Mouse (Mus musculus): ENCODE data around the gene Brd4.

Gene Brd4

DNA sequence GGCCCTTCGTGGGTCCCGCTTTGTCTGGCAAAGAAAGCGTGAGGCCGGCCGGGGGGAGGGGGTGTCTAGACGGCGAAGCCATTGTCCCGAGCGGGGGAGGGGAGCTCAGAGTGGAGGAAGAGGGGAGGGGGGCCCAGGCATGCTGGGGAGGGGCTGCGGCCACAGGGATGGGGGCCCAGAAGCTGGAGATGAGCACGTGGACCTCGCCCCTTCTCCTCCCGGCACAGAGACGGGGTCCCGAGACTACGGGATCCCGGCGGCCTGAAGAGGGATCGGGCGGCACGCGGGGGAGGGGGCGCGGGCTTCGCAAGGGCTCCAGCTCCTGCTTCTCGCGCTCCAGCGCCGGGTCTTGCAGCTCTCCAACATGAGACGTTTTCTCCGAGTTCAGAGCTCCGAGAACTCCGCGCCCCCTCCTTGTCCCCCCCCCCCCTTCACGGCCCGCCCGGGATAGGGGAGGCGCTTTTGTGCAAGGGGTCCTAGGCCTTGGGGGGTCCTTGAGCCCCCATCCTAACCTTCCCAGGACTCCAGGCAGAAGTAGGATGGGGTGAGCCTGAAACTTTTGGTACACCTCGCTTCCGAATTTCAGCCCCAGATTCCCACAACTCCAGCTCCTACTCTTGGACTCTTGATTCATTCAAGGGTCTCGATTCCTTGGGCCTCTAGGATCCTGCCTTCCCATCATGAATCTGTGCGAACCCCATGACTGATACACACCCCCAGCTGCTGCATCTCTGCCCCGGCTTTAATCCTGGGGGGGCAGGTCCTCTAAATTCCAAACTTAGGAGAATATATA, 118.5 kb downstream of the Brd4 start:
- no peak for DNase-seq

DNA sequence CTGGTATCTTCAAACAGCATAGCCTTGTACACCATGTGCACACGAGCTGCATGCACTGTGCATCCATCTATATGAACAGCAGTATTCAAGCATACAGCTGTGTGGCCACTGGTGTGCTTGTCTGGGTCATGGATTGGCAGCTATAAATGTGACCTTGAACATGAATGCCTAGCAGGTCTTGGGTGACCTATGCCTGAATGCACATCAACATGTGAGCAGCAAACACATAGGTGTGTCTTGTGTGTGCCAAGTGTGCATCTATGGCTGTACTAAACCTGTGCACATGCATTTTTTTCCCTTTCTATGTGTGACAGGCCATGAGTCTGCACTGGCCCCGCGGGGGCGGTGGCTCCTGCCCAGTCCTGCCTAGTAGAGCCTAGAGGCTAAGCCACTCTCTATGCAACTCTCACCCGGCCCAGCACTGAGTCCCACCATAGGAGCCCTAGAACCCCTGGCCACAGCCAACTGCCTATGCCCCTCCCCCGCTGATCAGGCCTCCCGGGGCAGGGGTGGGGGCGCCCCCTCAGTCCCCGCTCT, 119.2 kb downstream of the Brd4 start:
- no peak for DNase-seq

DNA sequence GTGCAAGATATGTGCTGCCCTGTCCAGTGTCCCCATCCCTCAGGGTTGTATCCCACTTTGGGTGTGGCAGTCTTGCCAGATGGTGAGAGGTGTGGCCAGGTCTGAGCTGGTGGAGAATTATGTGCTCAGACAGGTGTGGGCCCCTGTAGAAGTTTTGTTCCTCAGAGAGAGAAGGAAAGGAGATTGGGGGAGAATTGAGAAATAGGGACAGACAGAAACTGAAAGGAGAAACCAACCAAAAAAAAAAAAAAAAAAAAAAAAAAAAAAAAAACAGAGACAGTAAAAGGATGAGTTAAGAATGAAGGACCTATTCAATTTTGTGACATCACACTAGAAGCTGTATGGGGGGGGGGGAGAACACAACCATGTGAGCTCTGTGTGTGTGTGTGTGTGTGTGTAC, 119.7 kb downstream of the Brd4 start:
- no peak for DNase-seq

DNA sequence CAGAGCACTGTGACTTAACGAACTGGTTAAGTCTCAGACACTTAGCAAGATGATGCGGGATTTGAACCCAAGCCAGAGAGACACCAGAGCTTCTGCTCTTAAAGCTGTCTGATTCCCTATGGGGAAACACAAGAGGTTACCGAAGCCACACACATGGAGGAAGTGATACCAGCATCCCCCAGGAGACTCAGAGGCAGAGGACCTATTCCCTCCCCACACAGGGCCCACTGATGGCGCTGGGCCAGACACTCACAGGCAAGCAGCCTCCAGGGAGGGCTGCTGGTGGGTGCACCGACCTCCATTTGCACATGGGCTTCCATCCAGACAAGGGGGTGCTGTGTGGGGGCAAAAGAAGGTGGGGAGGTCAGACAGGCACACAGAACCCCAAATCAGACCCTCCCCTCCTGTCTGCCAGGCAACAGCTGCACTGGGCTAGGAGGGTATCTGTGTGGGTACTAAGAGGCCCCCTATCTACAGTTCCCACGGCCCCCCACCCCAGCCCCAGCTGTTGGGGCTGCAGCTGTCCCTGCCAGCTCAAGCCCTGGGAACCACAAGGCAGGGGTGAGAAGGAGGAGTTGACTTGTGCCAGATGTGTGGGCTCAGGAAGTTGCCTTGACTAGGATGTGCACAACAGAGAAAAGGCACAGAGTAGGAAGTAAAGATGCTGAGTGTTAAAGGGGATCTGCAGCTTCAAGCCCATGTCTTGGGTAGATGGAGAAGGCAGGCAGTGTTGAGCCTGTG, 120.4 kb downstream of the Brd4 start:
- peak; percentile 25 for DNase-seq

DNA sequence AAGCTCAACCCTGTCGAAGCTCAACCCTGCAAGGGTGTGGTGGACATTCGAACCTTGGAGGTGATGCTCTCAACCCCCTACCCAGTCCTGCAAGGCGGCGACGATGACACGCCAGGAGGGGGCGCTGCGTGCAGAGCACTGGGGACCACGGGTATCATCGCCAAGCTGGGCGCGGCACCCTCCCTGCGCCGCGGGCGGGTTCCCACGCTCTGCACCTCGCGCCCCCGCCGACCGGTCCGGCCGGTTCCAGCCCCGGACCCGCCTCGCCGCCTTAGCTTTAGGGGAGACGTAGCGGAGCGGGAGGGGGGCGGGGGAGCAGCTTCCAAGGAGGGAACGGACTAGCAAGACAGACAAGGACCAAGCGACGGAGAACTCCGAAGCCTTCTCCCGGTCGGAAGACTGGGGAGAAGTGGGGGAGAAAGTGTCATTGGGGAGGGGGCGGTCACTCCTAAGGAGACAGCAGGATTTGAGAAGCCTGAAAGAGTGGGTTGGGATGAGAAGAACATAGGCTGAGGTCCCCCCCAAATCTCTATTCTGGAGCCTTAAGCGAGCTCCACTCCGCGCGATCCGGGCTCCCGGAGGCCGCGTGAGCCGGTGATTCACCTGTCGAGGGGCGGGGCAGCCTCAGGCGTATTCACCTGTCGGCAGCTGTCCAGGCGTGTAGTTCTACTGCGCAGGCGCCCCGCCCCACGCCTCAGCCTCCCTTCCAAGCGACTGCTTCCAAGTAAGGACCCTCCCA, 122.2 kb downstream of the Brd4 start:
- no peak for DNase-seq

DNA sequence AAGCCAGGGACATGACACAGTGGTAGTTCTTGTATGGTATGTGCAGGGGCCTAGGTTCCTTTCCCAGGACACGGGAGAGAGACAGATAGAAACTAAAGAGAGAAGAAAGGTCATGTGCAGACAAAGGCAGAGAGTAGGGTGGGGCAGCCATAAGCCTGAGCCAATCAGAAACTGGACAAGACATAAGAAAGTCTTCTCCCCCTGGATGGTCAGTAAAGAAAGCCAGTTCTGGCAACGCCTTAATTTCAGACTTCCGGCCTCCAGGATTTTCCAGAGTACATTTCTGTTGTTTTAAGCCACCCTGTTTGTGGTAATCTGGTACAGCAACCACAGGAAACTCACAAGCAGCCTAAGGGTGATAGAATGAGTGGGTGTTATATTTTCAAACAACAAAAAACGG, 123.6 kb downstream of the Brd4 start:
- no peak for DNase-seq

DNA sequence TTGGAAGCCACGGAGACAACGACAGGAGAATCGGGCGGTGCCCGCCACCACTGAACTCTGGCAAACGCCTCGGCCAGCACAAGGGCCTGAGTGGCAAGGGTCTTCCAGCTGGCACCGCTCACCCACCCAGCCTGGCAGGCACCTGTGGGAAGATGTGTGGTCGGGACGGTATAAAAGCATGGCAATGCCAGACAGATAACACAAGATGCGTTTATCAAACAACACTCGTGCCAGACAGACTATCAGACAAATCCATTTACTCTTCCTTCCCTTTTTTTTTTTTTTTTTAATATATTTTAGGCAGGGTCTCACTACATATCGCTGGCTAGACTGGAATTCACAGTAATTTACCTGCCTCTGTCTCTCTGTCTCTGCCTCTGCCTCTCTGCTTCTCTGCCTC, 125.7 kb downstream of the Brd4 start:
- DNase-seq = no peak

DNA sequence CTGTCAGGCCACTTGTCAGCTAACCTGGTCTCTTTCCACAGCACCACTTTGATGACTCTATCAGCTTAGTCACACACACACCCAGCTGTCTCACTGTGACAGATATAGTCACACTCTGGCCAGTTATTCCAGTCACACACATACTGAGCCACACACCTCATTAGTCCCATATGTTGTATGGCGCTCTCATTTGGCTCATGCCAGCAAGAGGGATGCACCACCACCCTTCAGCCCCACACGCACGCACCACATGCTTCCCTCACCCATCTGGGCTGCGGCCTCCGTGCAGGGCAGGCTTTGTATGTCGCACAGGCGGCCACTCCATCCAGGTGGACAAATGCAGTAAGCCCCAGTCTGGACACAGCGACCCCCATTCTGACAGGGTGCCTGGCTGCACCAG, 137.8 kb downstream of the Brd4 start:
- DNase-seq = peak; percentile 24

All from layer of hippocampus, adult 9-11 months (tissue).